Mouse (Mus musculus): Measurements from ENCODE around the gene Tfap2a.
A peak's percentile ranks its signal among the peaks of the same experiment; 100 is the strongest.

The Tfap2a gene

DNA sequence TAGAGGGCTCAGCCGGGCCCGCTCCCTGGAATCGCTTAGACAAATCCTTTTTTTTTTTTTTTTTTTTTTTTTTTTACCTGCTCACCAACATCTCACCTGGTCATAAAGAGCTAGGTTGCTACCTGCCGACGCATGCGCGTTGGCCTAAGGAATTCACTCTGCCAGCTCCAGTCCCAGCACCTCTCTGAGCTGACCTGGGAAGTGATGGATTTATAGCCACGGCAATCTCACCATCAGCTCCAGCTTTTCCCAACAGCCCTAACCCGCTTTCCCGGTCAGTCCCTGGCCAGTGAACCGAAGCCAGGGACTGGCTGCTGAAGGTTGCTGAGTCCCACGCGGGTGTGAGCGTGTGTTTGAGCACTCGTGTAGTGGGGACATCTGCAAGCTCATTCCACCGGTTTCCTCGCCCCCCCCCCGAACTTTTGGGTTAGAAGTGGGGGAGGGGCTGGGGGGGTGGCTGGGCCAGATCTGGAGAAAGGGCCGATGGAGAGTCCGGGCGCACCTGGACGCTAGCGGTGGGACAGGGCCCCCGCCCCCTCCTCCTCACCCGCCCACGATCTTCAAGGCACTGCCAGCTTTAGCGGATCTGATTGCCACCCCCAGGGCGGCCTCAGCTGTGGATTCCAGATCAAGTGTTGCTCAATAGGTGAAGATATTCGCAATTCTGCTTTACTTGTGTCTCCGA lies at the start of gene Tfap2a:
TSS of gene Tfap2a (minus strand) at position 181 of the 685 bp plus-strand sequence.
- DNase-seq = no peak

DNA sequence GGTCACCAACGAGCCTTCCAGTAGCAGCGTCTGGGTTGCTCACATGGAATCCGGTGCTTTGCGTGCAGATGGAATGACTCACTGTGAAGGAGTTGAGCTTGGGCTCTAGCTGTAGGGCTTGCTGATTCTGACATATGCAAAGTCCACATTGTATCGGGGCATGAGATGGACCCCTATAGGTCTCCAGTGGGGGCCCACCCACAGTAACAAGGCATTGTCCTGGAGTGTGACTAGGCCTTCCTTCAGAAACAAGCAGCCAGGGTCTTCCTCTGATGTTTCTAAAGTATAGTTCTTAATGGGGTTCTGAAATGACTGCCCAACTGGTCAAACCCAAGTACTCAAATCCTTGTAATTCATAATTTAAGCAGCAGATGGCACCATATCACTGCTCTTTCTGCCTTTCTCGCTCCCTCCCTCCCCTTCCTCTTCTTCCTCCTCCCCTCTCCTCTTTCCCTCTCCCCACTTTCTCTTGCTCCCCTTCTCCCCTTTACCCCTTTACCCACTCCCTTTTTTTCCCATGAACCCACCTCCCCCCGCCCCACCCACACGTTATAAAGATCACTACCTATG lies 46.1 kb upstream of the Tfap2a start:
- DNase-seq = peak; percentile 7

DNA sequence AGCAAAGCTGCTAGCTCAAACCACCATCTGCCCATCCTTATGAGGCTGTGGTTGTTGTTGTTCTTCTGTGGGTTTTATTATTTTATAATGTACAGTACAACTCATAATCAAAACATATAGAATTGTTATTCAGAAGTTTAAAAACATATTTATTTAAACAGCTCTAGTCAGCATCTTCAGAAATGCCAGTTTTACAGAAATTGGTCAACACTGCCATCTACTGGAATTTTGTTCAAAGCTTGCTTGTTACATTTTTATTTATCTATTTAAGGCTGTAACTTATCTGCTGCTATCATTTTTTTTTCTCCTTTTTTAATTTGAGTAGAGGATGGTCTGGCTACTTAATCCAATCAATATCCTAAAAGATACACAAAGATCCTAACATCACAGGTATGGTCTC lies 19.8 kb upstream of the Tfap2a start:
- DNase-seq = no peak

DNA sequence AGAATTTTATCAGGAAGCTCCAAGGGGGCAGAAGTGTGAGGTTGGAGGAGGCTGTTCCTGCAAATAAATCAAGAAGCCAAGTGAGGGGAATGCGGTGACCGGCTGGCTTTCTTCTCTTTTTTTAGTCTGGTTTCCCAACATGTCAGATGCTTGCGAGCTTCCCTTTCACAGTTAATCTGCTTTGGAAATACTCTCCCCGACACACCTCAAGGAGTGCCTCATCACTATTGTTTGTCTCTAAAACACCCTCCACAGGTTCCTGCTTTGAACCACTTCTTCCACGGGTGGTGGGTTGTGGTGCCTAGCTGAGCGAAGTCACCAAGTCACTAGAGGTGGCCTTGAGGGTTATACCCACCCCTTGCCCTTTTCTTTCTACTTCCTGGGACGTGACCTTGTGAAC lies 18.2 kb upstream of the Tfap2a start:
- DNase-seq = no peak

DNA sequence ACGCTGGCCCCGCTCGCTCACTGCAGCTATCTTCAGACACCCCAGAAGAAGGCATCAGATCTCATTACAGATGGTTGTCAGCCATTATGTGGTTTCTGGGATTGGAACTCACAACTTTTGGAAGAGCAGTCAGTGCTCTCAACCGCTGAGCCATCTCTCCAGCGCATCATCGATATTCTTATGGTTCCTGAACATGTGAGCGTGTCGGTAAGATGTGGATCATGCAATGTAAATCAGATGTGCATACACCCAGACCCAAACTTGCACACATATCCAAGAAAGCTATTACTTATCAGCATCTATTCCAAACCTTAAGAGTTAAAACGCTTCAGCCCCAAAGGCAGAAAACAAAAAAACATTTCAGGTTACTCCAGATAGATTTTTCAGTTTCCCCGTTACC lies 15.9 kb upstream of the Tfap2a start:
- no peak for DNase-seq

DNA sequence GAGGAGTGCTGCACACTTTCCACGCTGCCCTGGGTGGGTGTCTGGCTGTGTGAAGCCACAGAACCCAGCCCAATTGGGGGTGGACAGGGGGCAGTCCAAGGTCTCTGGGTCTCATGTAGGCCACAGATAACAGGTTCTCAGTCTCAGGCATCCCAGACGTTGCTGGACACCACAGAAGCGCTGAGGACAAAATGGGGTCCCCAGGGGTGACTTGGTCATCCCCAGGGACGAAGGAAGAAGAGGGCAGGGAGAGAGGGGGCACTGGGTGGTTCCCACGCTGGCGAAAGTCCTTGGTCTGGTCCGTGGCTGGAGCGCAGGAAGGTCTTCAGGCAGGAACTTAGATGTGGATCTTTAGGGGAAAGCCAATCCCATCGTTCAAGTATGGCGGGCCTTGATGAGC lies 13.7 kb upstream of the Tfap2a start:
- DNase-seq = no peak

DNA sequence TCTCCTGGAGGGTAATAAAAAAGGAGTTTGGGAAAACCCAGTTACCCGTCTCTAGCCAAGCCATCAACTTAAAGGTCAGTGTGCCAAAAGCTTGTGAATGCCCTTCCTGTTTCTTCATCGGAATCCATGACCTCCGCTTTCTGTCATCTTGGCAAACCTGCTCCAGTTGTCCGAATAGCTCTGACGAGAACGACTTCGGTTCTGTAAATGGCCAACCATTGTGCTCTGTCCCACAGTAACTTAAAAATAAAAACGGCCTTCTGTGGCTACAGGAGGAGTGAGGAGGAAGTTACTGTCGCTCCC lies 11.4 kb upstream of the Tfap2a start:
- DNase-seq = no peak

DNA sequence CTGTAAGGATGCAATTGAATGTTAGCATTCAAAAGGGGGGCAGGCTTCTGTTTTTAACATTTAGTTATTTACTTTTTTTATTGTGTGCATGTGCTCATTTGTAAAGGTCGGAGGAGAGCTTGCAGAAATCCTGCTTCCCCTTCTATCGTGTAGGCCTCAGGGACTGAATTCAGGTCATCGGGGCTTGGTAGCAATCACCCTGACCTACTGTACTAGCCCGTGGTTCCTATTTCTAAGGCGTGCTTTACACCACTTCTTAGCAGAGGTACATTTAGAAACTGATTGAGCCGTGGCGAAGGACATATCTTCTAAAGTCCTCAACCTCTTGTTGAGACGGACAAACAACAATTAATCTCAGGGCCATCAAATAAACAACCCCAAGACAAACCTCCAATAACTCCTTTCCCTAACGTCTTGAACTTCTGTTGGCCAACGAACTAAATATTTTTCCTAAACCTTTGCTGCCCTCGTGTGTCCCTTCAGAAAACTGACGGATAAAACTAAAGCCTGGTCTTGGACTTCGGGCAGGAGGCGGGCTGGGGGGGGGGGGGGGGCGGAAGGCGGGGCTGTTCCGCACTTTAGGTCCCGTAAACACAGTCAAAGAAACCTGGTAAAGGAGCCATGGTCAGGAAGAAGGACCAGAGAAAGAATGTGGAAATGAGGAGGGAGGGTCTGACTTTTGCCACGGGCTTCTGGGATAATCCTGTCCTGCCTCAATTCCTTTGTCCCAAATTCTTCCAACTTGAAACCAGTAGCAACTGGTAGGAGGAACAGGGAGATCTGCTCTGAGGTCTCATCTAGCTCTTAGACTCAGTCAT lies 10.8 kb upstream of the Tfap2a start:
- DNase-seq = no peak

DNA sequence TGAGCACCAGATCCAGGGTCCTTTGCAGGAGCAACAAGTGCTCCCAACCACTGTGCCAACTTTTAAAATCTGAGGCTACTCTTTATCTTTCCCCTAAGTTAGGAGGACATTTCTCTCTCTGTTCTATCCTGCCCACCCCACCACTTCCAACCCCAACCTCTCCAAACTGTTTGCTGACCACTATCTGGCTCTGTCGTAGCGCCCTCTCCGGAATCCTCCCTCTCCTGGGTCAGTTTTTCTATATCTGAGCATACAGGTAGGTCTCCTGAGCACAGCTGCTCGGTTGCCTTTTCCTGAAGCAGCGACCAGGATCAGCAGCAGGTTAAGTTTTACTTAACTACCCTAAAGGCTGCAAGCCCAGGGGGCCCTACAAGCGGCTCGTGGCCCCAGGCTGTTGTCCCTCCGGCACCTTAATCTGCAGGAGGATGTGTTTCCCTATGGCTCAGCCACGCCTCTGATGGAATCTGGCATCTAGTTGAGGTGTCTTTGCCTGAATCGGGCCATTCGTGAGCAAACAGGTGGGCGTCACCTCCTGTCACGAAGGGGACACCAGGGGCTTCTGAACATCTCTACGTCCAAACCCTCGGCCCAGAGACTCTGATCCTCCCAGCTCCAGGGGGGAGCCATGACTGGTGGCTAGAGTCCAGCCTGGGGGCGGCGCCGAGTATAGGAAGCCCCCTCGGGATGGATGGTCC lies 6.1 kb upstream of the Tfap2a start:
- no peak for DNase-seq

DNA sequence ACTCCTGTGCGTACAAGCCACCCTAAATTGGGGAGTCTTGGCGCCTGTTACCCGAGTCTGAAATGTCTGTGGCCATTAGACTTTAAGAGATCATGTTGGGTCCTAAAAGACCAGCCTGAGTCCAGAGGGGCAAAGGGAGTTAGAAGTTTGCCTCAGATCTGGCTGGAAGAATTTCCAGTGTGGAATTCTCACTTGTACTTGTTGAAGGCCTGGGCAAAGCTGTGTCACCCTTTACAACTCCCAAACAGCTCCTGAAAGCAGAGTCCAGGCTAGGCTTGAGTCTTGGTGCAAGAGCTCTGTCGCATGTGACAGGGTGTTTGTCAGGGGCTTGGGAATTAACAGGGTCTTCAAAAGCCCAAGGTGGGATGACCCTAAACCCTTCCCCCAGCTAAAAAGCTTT lies 5.0 kb upstream of the Tfap2a start:
- DNase-seq = no peak

DNA sequence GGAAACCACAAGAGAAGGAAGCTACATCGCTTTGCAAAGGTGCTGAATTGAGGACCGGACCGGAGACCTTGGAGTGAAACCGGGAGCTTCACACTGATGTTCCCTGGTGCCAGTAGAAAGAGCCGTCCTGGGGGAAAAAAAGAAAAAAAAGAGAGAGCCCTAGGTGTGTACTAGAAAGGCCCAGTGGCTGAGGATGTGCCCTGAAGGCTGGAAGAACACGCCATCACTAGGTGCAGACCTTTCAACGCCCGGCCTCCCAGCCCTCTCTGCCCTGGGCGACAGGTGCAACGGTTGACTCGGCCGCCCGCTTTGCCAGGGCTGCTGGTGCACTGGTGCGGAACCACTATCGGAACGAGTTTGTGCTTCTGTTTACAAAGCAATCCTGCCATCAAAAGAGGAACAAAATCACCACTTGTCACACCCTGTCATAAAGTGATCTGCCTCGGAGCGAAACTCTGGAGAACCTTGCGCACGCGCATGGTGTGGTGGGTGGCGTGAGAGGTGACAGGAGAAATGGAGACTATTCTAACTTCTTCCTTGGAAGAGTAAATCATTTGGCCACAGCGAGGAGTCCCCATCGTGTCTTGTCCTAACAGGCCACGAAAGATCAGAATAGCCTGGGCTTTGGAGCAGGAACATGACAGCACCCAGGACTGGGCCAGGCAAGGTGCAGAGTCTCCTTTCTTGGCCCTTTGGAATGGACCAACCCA lies 3.8 kb upstream of the Tfap2a start:
- no peak for DNase-seq

DNA sequence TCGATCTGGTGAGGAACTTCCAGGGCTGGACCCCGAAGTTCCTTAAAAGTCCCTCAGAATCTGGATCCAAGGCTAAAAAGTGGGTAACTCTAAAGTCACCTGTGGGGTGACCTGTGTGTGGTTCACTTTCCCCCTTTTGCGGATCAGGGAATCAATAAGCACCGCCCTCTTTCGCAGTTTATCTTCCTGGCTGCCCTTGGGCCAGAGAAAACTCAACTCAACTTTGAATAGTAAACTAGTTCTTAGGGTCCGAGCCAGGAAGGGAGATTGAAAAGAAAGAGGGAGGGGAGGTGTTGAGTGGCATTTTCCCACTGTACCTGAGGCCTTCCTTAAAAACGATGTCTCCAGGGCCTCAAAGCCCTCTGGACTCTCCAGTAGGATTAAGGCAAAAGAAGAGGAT lies 3.3 kb upstream of the Tfap2a start:
- no peak for DNase-seq

DNA sequence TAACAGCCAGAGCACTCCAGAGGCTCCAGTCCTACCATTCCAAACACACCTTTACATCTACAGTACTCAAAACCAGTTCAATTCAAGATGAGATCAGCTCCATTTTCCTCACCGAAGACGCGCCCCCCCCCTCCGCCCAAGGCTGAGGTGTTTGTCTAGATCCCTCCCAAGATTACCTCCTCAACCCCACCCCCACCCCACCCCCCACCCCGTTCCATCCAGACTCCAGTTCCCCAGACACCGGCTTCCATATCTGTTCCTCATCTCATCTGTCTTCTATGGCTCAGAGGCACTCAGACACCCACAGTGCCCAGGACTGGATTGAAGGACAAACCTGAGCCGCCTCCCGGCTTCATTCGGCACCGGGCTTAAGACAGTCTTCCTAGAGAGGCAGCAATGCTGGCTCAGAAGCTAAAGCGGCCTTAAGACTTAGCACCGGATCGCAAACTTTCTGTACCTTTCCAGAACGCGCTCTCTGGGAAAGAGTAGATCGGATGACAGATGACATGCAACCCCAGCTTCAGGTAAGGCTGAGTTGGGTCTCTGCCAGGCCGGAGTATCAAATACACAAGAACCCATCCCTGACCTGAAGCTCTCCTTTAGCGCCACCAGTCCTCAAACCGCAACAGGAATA lies 2.7 kb upstream of the Tfap2a start:
- no peak for DNase-seq

DNA sequence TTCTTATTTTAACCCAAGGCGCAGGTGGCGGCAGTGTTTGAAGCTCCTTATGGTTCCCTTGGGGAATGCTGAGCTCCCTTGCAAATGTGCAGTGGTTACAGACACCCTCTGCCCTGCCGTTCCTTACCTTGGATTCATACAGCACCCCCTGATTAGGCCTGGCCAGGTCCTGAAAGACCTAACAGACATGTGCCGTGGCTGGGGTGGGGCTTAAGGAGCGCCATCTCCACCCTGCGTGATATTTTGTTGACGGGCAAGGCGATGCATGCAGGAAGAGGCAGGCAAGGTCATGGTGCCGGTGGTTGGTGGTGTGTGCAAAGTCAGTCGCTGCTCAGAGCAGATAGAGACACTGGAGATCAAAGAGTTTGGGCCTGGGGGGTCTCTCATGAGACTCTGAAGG lies 1.7 kb upstream of the Tfap2a start:
- no peak for DNase-seq

DNA sequence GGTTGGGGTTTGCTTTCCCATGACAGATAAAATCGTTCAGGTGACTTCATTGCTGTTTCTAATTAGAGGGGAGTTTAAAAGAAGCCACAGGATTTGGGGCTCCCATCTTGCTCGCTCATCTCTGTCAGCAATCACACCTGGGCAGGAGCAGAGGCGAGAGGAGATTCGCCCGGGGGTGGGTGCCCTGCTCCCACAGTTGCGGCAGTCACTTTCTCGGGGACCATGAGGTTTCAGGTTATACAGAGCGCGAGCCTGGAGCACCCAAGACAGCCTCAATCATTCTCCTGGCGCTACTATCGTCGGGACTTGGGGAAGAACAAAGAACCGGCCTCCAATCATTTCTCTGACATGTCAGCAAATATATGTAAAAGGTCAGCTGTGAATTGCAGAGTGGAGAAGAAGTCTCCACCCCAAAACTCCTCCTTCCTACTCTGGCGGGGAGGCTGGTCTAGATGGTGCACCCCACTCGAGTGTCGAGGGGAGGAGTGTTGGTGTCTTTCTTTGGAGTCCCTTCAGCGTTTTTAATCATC lies 1.0 kb upstream of the Tfap2a start:
- no peak for DNase-seq

DNA sequence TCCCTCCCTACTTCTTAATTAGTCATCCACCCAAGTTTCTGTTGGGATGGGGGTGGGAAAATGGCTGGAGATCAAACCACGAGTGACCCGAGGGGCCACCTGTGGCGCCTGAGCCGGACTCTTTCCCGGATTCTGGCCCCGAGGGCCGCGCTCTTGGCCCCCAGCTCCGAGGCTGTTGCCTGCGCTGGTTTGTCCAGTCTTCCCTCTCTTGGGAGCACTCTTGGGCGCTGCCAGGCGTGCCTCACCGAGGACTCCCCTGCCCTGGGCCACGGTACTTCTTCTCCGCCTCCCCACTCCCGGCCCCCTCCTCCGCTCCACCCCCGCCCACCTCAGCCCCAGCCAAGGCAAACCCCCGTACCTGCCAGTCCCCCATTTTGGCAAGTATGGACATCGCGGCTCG lies 415 bp downstream of the Tfap2a start:
- DNase-seq = no peak

DNA sequence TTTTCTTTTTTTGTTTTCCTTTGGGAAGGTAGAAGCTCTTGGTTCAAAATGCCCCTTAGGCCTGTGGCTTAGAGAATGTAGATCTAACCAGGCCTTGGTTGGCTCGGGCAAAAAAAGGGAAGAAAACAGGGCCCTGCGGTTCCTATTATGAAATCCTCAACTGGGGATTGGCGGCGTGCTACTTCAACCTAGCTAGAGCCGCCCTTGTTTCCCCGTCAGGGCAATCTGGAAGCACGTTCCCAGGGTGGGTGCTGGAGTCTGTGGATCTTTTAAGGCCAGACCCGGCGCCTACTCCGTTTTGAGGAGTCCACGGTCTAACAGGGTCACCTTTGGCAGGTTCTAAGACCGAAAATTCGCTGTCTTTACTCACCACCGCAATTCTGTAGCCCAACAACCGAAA lies 1.1 kb downstream of the Tfap2a start:
- DNase-seq = no peak

DNA sequence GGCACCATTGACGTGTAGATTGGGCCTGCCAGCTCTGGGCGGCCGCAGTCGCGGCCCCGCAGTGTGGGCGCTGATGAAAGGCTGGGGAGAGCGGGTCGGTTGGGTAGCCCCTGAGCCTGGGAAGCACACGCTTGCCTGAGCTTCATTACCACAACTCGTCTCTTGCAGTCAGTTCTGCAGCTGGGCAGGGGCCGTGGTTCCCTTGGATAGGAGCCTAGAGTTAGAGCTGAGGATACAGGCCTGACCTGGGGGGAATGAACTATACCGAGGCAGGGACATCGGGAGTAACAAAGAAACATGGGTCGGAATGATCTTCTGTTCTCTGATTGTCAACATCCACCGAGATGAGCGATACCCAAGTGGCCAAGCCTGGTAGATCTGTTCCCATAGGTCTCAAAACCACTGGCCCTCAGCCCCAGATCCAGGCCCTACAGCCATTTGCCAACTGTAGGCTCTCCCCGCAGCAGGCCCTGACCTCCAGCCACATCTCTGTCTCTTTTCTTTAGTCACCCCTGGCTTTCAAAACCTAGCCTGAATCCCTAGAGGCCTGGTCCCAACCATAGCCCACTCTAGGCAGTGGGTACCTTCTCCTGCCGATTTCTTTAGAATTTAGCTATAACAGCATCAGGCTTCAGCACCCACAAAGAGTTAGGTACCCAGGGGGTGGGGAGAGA lies 1.9 kb downstream of the Tfap2a start:
- no peak for DNase-seq

DNA sequence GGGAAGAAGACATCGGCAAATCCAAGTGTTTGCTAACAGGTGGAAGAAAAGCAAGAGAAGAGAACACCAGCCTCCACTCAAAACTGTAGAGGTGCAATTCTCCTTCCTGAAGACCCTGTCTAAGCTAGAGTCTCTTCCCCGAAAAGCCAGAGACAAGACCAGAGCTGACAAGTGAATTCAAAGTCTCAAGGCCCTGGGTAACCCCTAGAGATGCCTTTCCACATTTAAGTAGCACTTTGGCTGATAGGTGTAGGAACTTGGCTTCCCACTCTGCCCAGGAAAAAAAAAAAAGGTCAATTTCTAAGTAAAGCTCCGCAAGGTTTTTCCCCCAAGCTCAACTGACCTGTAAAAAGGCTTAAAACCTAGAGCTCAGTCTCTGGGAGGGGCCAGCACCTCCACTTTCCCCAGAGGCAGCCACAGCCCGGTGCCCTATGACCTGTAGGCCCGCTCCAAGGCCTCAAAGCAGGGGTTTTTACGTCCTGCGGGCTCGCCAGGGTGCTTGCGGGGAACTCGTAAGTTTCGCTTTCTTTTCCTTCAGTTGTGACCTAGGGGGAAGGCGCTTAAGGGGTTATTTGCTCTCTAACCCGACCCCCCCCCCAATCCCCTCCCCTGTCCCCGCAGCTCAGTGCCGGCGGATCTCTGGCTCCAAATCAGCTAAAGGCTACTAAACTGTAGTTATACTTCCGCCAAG lies 2.6 kb downstream of the Tfap2a start:
- DNase-seq = no peak

DNA sequence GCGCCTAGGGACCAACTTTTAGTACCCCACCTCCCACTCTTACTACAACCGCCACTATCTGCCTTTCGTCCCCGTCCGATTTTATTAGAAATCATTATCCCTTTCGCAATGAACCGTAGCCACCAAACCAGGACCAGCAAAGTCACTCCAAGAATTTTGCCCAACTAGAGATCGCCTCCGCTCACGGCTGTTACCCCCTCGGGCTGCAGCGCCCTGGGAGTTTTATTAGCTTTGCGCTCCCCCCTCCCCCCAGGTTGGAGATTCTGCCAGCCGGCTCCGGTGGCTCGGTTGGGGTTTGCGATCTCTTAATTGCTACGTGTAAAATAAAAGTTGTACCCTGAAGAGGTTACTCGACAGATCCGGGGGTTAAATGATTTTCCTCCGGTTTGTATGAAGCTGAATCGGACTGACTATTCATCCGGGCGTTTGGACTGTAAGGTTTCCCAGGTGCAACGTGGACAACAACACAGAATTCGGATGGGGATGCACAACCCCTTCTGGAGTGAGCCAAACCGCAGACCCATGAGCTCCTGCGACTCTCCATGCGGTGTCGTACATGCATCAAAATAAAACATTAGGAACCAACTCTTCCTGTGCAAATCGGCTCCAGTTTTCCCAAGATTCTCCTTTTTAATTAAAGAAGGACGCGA lies 3.7 kb downstream of the Tfap2a start:
- DNase-seq = no peak

All from thymus, postnatal 14 days (tissue).